Mouse (Mus musculus) hindbrain, postnatal 0 days (tissue): Measurements from ENCODE around the gene Zfp536. TPM values are rescaled to one million over a fixed set of nuclear protein-coding genes. Genes with fewer than 3 reads are reported as not detected.

ENCODE experiments used
- ATAC-seq: fragments of 200-750 bp; cut with Nextera tagmentation; 2 replicates; pipeline ENCODE4 v1.8.0; 2017; ENCODE audit warnings: mild to moderate bottlenecking, moderate TSS enrichment, moderate library complexity
- DNase-seq: peaks from one replicate; pipeline ENCODE4 v3.0.0-alpha.2; 2015; ENCODE audit warnings: low spot score
- H3K27ac ChIP-seq: fragments of 300-500 bp; sonication (generic); 2 replicates; pipeline ENCODE4 v1.5.1; 2014; ENCODE audit warnings: mild to moderate bottlenecking
- H3K27me3 ChIP-seq: fragments of 300-500 bp; sonication (generic); 2 replicates; pipeline ENCODE4 v1.6.1; 2014; ENCODE audit warnings: low read length, mixed read lengths; ENCODE audit not compliant: insufficient read depth
- H3K36me3 ChIP-seq: fragments of 300-500 bp; sonication (generic); 2 replicates; pipeline ENCODE4 v1.6.1; 2014; ENCODE audit warnings: low read length, mixed read lengths; ENCODE audit not compliant: insufficient read depth
- H3K4me1 ChIP-seq: fragments of 300-500 bp; sonication (generic); 2 replicates; pipeline ENCODE4 v1.6.1; 2014; ENCODE audit warnings: antibody characterized with exemption, low read length, mixed read lengths; ENCODE audit not compliant: insufficient read depth
- H3K4me2 ChIP-seq: fragments of 300-500 bp; sonication (generic); 2 replicates; pipeline ENCODE4 v1.6.1; 2014; ENCODE audit warnings: low read depth, mild to moderate bottlenecking, low read length, moderate library complexity, mixed read lengths
- H3K4me3 ChIP-seq: fragments of 300-500 bp; sonication (generic); 2 replicates; pipeline ENCODE4 v1.5.1; 2014; ENCODE audit warnings: low read length
- H3K9ac ChIP-seq: fragments of 300-500 bp; sonication (generic); replicated peaks from 2 replicates; pipeline ENCODE4 v1.6.1; 2014; ENCODE audit warnings: mild to moderate bottlenecking, low read length, moderate library complexity, mixed read lengths
- H3K9me3 ChIP-seq: fragments of 300-500 bp; sonication (generic); 2 replicates; pipeline ENCODE4 v1.6.1; 2016; ENCODE audit warnings: low read length, mixed read lengths
- CTCF ChIP-seq: IDR thresholded peaks from 2 replicates; pipeline ENCODE4 v1.5.1; 2016; ENCODE audit warnings: antibody characterized with exemption, control low read depth, low read depth
- WGBS: fragments of 180-500 bp; shearing (Covaris S2); extraction: QIAGEN DNeasy Blood & Tissue Kit; methylation state at CpG from one replicate; pipeline ENCODE4 v1.1.7; 2014; 5-methylcytosine and 5-hydroxymethylcytosine counted together
- polyA plus RNA-seq: library from polyadenylated mRNA; unstranded; fragments of >200 nt; fragmentation: Nextera tagmentation; extraction: Ambion mirVana; gene quantifications from 2 replicates; pipeline ENCODE4 v1.2.1, GENCODE M21; 2015
- total RNA-seq: library from RNA; depleted of rRNA; stranded (reverse); fragments of >200 nt; gene quantifications from 2 replicates; pipeline ENCODE4 v1.2.3, GENCODE M21; 2014

Gene Zfp536
- total and polyA plus RNA-seq, 2 experiments from 2014 or later = 32.6 to 74.1 TPM

- Histone ChIP-seq H3K4me1 (no peaks in the 10 kb centered on the region), H3K36me3 (no peaks in the 10 kb centered on the region), H3K27me3 (no peaks in the 10 kb centered on the region), H3K4me3 (no peak overlapping the region), H3K27ac (no peak overlapping the region), H3K9me3 (no peaks in the 10 kb centered on the region), H3K9ac (no peak overlapping the region), H3K4me2 (no peak overlapping the region)
- DNase-seq (no peak), ATAC-seq (no peak)
- WGBS = 67% methylated on average over 5 of the region's 5 CpGs
- no peak for TF ChIP-seq CTCF
Observed at GRCm38 (mm10) chr7:37634812-37635211, 138.6 kb downstream of the Zfp536 start.

DNA sequence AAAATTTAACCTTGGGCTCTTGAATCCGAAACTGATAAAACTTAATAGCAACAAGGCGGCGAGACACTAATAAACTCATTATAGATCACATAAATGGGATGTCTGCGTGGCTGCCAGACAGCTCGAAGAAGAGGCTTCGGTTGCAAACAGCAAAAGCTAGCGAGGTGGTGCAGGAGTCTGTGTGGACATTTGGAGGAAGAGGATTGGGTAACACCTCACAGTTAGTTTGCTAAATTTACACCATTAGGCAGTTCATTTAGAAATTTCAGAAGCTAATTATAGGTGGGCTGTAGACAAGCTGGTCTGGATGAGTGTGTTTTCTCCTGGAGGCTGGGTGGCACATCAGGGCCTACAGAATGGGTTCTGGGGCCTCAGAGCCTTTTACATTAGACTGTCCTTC, 143.0 kb downstream of the Zfp536 start:
- no peak overlapping the region for H3K4me3 ChIP-seq
- DNase-seq = no peak
- WGBS = 82% methylated on average over 7 of the region's 7 CpGs
- H3K27ac ChIP-seq = no peak overlapping the region
- no peaks in the 10 kb centered on the region for H3K4me1 ChIP-seq
- no peak overlapping the region for H3K9ac ChIP-seq
- no peak for ATAC-seq
- no peak for TF ChIP-seq CTCF
- H3K36me3 ChIP-seq = no peaks in the 10 kb centered on the region
- H3K4me2 ChIP-seq = no peak overlapping the region
- no peaks in the 10 kb centered on the region for H3K27me3 ChIP-seq
- no peaks in the 10 kb centered on the region for H3K9me3 ChIP-seq

- no peak overlapping the region for H3K4me2 ChIP-seq
- no peaks in the 10 kb centered on the region for H3K36me3 ChIP-seq
- H3K9me3 ChIP-seq = no peaks in the 10 kb centered on the region
- H3K27ac ChIP-seq = peak overlapping the region; percentile 51
- no peak for TF ChIP-seq CTCF
- DNase-seq (no peak), ATAC-seq (no peak)
- no peak overlapping the region for H3K4me3 ChIP-seq
- H3K27me3 ChIP-seq = no peaks in the 10 kb centered on the region
- 34% methylated on average over 6 of the region's 6 CpGs for WGBS
- 0 out of 2 replicates have a peak overlapping the region, but pooled peaks have one; percentile 9 for H3K9ac ChIP-seq
- peaks cover 12% of the 10 kb centered on the region; the same call in 1 of the 2 replicates for H3K4me1 ChIP-seq
Observed at GRCm38 (mm10) chr7:37627897-37628510, 145.4 kb downstream of the Zfp536 start.

DNA sequence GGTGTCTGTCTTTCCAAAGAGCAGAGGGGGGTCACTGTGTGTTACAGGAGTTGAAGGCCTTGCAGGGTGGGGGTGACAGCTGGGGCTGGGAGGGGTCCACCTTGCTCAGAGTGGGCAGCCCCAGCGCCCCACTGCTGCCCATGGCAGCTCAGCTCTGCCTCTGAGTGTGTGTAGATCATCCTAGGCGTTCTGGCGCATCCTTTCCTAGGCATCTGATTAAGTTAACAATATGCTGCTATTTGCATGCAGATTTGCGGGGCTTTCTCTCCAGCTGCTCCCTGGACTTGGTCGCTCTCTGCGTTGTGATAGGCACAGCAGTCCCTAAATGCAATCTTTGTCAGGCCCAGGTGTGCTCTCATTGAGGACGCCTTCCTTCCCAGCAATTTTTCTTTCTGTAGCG, 147.7 kb downstream of the Zfp536 start:
- DNase-seq (peak; percentile 48), ATAC-seq (no peak)
- Histone ChIP-seq H3K36me3 (no peaks in the 10 kb centered on the region), H3K9ac (0 out of 2 replicates have a peak overlapping the region, but pooled peaks have one; percentile 9), H3K27me3 (no peaks in the 10 kb centered on the region), H3K27ac (peak overlapping the region; percentile 74), H3K4me3 (no peak overlapping the region), H3K4me1 (peaks cover 12% of the 10 kb centered on the region; the same call in 1 of the 2 replicates), H3K9me3 (no peaks in the 10 kb centered on the region), H3K4me2 (no peak overlapping the region)
- no peak for TF ChIP-seq CTCF
- 26% methylated on average over 8 of the region's 8 CpGs for WGBS

DNA sequence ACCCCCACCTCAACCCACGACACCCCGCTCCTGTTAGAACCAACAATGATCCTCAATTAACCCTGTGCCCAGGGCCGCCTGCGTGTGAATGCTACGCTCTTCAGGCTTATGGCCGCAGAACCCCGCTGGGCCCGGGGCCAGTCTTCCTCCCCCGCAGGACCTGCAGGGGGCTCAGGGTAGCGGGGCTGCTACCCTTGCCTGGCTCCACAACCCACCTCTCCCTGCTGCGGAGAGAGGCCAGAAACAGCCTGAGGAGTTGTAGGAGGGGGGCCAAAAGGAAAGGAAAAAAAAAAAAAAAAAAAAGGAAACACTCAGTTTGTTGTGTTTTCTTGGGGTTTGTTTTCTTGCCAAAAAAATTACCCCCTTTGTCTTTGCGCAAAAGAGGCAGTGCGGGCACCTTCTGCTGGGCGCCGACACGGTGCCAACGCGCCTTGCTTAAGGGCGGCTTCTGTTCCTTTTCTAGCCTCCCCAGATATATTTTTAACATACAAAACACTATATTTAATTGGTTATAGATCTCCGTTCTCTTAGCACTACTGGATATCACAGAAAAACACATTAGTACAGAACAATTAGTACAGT, 148.6 kb downstream of the Zfp536 start:
- no peaks in the 10 kb centered on the region for H3K27me3 ChIP-seq
- DNase-seq (peak; percentile 68), ATAC-seq (peak; percentile 72)
- peak overlapping the region; percentile 63 for H3K9ac ChIP-seq
- no peaks in the 10 kb centered on the region for H3K9me3 ChIP-seq
- TF ChIP-seq CTCF = peak; percentile 34; the same call in 1 of the 2 replicates
- peak overlapping the region; percentile 87 for H3K27ac ChIP-seq
- whole genome bisulfite sequencing = 8% methylated on average over 20 of the region's 20 CpGs
- peak overlapping the region; percentile 69 for H3K4me2 ChIP-seq
- peak overlapping the region; percentile 47 for H3K4me3 ChIP-seq
- peaks cover 12% of the 10 kb centered on the region; the same call in 1 of the 2 replicates for H3K4me1 ChIP-seq
- no peaks in the 10 kb centered on the region for H3K36me3 ChIP-seq

DNA sequence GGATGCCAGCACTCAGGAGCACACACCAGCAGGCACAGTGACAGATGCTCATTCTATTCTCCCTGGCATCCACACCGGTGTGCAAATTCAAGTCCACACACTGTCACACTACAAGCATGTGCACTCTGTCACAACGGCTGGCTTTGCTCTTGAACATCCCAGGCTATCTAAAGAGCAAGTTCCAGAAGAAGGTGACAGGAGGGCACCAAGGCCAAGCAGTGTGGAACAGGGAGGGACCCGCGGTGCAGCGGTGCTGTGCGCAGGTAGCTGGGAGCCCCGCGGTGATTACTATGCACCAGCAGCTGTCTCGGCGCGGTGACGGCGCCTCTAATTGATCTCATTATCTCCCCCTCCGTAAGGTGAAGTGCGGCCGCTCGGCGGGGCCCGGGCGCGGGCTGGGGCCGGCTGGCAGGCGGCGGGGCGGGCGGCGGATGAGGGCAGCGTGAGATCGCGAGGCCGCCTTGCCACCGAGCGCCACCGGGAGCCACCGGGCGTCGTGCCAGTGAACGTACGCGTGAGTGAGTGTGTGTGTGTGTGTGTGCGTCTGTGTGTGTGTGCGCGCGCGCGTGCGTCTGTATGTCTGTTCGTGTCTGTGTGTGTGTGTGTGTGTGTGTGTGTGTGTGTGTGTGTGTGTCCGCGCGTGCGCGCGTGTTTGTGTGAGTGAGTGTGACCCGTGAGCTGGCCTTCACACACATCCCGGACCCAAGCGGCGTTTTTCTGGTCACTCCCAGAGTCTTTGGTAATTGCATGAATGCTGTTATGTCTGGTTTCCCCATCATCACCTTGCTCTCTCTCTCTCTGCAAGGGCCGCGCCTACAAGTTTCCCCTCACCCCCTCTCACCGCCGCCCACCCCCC, 149.3 kb downstream of the Zfp536 start:
- peak overlapping the region; percentile 47 for H3K4me3 ChIP-seq
- DNase-seq (peak; percentile 90), ATAC-seq (peak; percentile 81)
- peak overlapping the region; percentile 87 for H3K27ac ChIP-seq
- peak overlapping the region; percentile 63 for H3K9ac ChIP-seq
- H3K27me3 ChIP-seq = no peaks in the 10 kb centered on the region
- H3K9me3 ChIP-seq = no peaks in the 10 kb centered on the region
- peak overlapping the region; percentile 69 for H3K4me2 ChIP-seq
- no peaks in the 10 kb centered on the region for H3K36me3 ChIP-seq
- 3% methylated on average over 42 of the region's 62 CpGs for WGBS
- no peak for TF ChIP-seq CTCF
- H3K4me1 ChIP-seq = peaks cover 12% of the 10 kb centered on the region; the same call in 1 of the 2 replicates
